Mouse (Mus musculus) testis, adult 2 months (tissue): Measurements from ENCODE around the gene Timm13. TPM values are rescaled to one million over a fixed set of nuclear protein-coding genes. Genes with fewer than 3 reads are reported as not detected.

Experiments
- H3K27ac ChIP-seq: fragments of 200-500 bp; 2 replicates; pipeline ENCODE4 v1.5.1; 2012; ENCODE audit warnings: low read depth, low read length; ENCODE audit not compliant: control insufficient read depth, insufficient read depth
- H3K27me3 ChIP-seq: fragments of 200-500 bp; 2 replicates; pipeline ENCODE4 v1.6.1; 2012; ENCODE audit warnings: mild to moderate bottlenecking, low read length, moderate library complexity; ENCODE audit not compliant: control insufficient read depth, insufficient read depth
- H3K36me3 ChIP-seq: fragments of 200-500 bp; 2 replicates; pipeline ENCODE4 v1.6.1; 2012; ENCODE audit warnings: mild to moderate bottlenecking, low read length; ENCODE audit not compliant: control insufficient read depth, insufficient read depth
- H3K4me1 ChIP-seq: fragments of 200-500 bp; 2 replicates; pipeline ENCODE4 v1.6.1; 2012; ENCODE audit warnings: low read length; ENCODE audit not compliant: control insufficient read depth, insufficient read depth
- H3K4me3 ChIP-seq: fragments of 200-500 bp; 2 replicates; pipeline ENCODE4 v1.5.1; 2012; ENCODE audit warnings: low read depth, mild to moderate bottlenecking, low read length, moderate library complexity, mixed read lengths; ENCODE audit not compliant: control insufficient read depth
- CTCF ChIP-seq: fragments of 200-500 bp; IDR thresholded peaks from 2 replicates; pipeline ENCODE4 v1.5.1; 2012; ENCODE audit warnings: low read depth, mild to moderate bottlenecking, inconsistent platforms, low read length, moderate library complexity; ENCODE audit not compliant: control insufficient read depth, insufficient read depth, insufficient replicate concordance
- POLR2A ChIP-seq: fragments of 200-500 bp; IDR thresholded peaks from 2 replicates; pipeline ENCODE4 v1.6.1; 2012; ENCODE audit warnings: low read depth, mild to moderate bottlenecking, inconsistent platforms, low read length, moderate library complexity; ENCODE audit not compliant: control insufficient read depth
- polyA plus RNA-seq: library from polyadenylated mRNA; depleted of rRNA; stranded (reverse); fragments of >200 nt; gene quantifications from 2 replicates; pipeline ENCODE4 v1.2.3, GENCODE M21; 2012

Timm13 gene
- polyA plus RNA-seq, 1 experiment = 76.7 TPM

- no peaks in the 10 kb centered on the region for H3K27me3 ChIP-seq
Measured at GRCm38 (mm10) chr10:80936810-80937164, 36.0 kb upstream of the Timm13 start.

GRCm38 (mm10) chr10:80936135-80936809 is 35.5 kb upstream of the Timm13 start:
- H3K36me3 ChIP-seq = no peaks in the 10 kb centered on the region
- H3K4me1 ChIP-seq = peaks cover 36% of the 10 kb centered on the region
- no peak overlapping the region for H3K27ac ChIP-seq
- H3K4me3 ChIP-seq = no peak overlapping the region
- H3K27me3 ChIP-seq = no peaks in the 10 kb centered on the region
- TF ChIP-seq POLR2A (no peak), CTCF (no peak)

More at GRCm38 (mm10) chr10:80936810-80937164, 36.0 kb upstream of the Timm13 start:
- Histone ChIP-seq H3K36me3 (no peaks in the 10 kb centered on the region), H3K4me3 (no peak overlapping the region), H3K27ac (no peak overlapping the region), H3K4me1 (peaks cover 32% of the 10 kb centered on the region)
- no peak for TF ChIP-seq CTCF
- TF ChIP-seq POLR2A = no peak

- no peaks in the 10 kb centered on the region for H3K27me3 ChIP-seq
- H3K4me1 ChIP-seq = peaks cover 37% of the 10 kb centered on the region
- H3K4me3 ChIP-seq = no peak overlapping the region
- TF ChIP-seq CTCF (no peak), POLR2A (no peak)
- H3K27ac ChIP-seq = no peak overlapping the region
- no peaks in the 10 kb centered on the region for H3K36me3 ChIP-seq
Measured at GRCm38 (mm10) chr10:80935698-80936097, 34.9 kb upstream of the Timm13 start.

- H3K36me3 ChIP-seq = no peaks in the 10 kb centered on the region
- TF ChIP-seq POLR2A (no peak), CTCF (no peak)
- peaks cover 38% of the 10 kb centered on the region for H3K4me1 ChIP-seq
- H3K27me3 ChIP-seq = no peaks in the 10 kb centered on the region
- no peak overlapping the region for H3K4me3 ChIP-seq
- H3K27ac ChIP-seq = no peak overlapping the region
Measured at GRCm38 (mm10) chr10:80935241-80935640, 34.5 kb upstream of the Timm13 start.

GRCm38 (mm10) chr10:80934136-80934985 is 33.6 kb upstream of the Timm13 start:
- Histone ChIP-seq H3K4me3 (no peak overlapping the region), H3K4me1 (peaks cover 38% of the 10 kb centered on the region), H3K27me3 (no peaks in the 10 kb centered on the region), H3K36me3 (no peaks in the 10 kb centered on the region), H3K27ac (no peak overlapping the region)
- TF ChIP-seq CTCF (no peak), POLR2A (no peak)

GRCm38 (mm10) chr10:80933421-80933979 is 32.7 kb upstream of the Timm13 start:
- Histone ChIP-seq H3K36me3 (no peaks in the 10 kb centered on the region), H3K4me1 (peaks cover 43% of the 10 kb centered on the region), H3K27me3 (no peaks in the 10 kb centered on the region), H3K27ac (no peak overlapping the region), H3K4me3 (peak overlapping the region; percentile 25)
- TF ChIP-seq CTCF (no peak), POLR2A (no peak)
